Mouse (Mus musculus): ENCODE data around the gene Igsf8.

Gene Igsf8

GRCm38 (mm10) chr1:172302851-172303250 lies 41.4 kb downstream of the Igsf8 start:
- no peak for DNase-seq (ENCODE audit: low spot score)

- DNase-seq (ENCODE audit: low spot score), result peak; percentile 12
Observed at GRCm38 (mm10) chr1:172304443-172304842, 43.0 kb downstream of the Igsf8 start.

- no peak for DNase-seq (ENCODE audit: low spot score)
Observed at GRCm38 (mm10) chr1:172305153-172305552, 43.7 kb downstream of the Igsf8 start.

GRCm38 (mm10) chr1:172305635-172306034 lies 44.2 kb downstream of the Igsf8 start:
- no peak for DNase-seq (ENCODE audit: low spot score)

- no peak for DNase-seq (ENCODE audit: low spot score)
Observed at GRCm38 (mm10) chr1:172306196-172306595, 44.8 kb downstream of the Igsf8 start.

- DNase-seq (ENCODE audit: low spot score), result peak; percentile 45
Observed at GRCm38 (mm10) chr1:172306885-172307284, 45.4 kb downstream of the Igsf8 start.

- DNase-seq (ENCODE audit: low spot score), result no peak
Observed at GRCm38 (mm10) chr1:172307936-172308335, 46.5 kb downstream of the Igsf8 start.

GRCm38 (mm10) chr1:172308409-172308808 lies 47.0 kb downstream of the Igsf8 start:
- no peak for DNase-seq (ENCODE audit: low spot score)

GRCm38 (mm10) chr1:172309699-172310398 lies 48.4 kb downstream of the Igsf8 start:
- DNase-seq (ENCODE audit: low spot score), result peak; percentile 95

GRCm38 (mm10) chr1:172311248-172311906 lies 49.9 kb downstream of the Igsf8 start:
- no peak for DNase-seq (ENCODE audit: low spot score)

- peak; percentile 80 for DNase-seq (ENCODE audit: low spot score)
Observed at GRCm38 (mm10) chr1:172311921-172312767, 50.7 kb downstream of the Igsf8 start.

- DNase-seq (ENCODE audit: low spot score), result no peak
Observed at GRCm38 (mm10) chr1:172312768-172313561, 51.5 kb downstream of the Igsf8 start.

- no peak for DNase-seq (ENCODE audit: low spot score)
Observed at GRCm38 (mm10) chr1:172313613-172314411, 52.4 kb downstream of the Igsf8 start.

GRCm38 (mm10) chr1:172314911-172315310 lies 53.5 kb downstream of the Igsf8 start:
- DNase-seq (ENCODE audit: low spot score), result no peak

GRCm38 (mm10) chr1:172317431-172317830 lies 56.0 kb downstream of the Igsf8 start:
- DNase-seq (ENCODE audit: low spot score), result no peak

GRCm38 (mm10) chr1:172317946-172318345 lies 56.5 kb downstream of the Igsf8 start:
- no peak for DNase-seq (ENCODE audit: low spot score)

- no peak for DNase-seq (ENCODE audit: low spot score)
Observed at GRCm38 (mm10) chr1:172318424-172319035, 57.1 kb downstream of the Igsf8 start.

GRCm38 (mm10) chr1:172319346-172319745 lies 57.9 kb downstream of the Igsf8 start:
- no peak for DNase-seq (ENCODE audit: low spot score)

- DNase-seq (ENCODE audit: low spot score), result no peak
Observed at GRCm38 (mm10) chr1:172319921-172320411, 58.5 kb downstream of the Igsf8 start.

GRCm38 (mm10) chr1:172322725-172323124 lies 61.3 kb downstream of the Igsf8 start:
- DNase-seq (ENCODE audit: low spot score), result no peak

Data from layer of hippocampus, adult 11-12 months (tissue).